Comparison of ENCODE assay signal across 16 mouse cellular contexts in the genomic region with DNA sequence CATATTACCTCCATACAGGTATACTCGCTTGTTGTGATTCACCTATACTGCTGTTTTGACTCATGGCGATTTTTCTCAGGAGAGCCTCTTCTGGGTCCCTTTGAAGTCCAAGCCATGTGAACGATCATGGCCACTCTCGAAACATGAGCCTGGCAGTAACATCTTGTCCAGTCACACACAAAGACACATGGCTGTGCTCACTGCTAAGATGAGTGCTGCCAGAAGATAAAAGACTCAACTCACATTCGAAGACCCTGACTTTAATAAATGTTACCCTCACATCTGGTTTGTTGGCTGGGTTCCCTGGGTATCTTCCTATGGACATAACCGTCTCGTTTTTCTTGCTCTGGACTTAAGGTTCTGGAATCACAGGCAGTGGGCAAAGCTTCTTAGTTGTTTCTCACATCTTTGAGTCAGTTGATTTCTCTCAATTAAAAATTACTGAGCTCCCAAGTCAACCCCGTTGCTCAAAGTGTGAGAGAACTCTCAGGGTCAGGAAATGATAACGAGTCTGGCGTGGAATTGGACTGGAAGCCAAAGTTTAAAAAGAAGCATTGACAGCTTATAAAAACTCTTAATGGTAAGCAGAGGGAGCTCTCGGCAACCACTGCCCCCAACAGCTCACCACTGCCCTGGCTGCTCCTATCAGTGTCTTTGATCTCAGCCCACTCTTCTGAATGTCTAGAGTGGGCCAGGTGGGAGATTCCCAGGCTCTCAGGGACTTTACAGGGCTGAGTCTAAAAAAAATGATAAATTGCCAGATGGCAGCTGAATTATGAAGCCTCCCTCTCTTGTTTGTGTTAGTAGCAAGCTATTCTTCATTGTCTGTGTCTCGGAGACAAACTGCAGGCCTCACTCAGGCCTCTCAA.
DNase-seq lines count a peak whose midpoint lies in the region; ATAC-seq and TF ChIP-seq lines count a peak whose summit lies in the region.
"Had no signal": no experiment of that assay in that cellular context is flagged by ENCODE, and none has a peak within 500 bp of the region (broad histone marks: within the 10 kb centered on the region; RNA-seq: fewer than 3 reads in every experiment).

No protein-coding gene starts in this region.

- H3K36me3 ChIP-seq in hindbrain, embryonic 10.5 days: no peaks in the 10 kb centered on the region
- no peaks in the 10 kb centered on the region for H3K36me3 ChIP-seq in hindbrain, embryonic 16.5 days (ENCODE audit: control insufficient read depth, insufficient read depth, low read length)
- no peaks in the 10 kb centered on the region for H3K36me3 ChIP-seq in limb, embryonic 10.5 days
- H3K36me3 ChIP-seq: limb, embryonic 15.5 days; stomach, embryonic 15.5 days had no signal

- no peaks in the 10 kb centered on the region for H3K9me3 ChIP-seq in hindbrain, embryonic 10.5 days
- H3K9me3 ChIP-seq in hindbrain, embryonic 16.5 days (ENCODE audit: control insufficient read depth, low read length): no peaks in the 10 kb centered on the region
- H3K9me3 ChIP-seq in limb, embryonic 10.5 days (replicated peaks): no peaks in the 10 kb centered on the region
- H3K9me3 ChIP-seq: limb, embryonic 15.5 days; stomach, embryonic 15.5 days had no signal

- no peak for TF ChIP-seq POLR2A in lung, adult 2 months (IDR thresholded peaks at IDR 0.05; ENCODE audit: borderline replicate concordance, extremely low read depth, low read depth, low read length)

- H3K4me2 ChIP-seq in hindbrain, embryonic 16.5 days (ENCODE audit: low read length): no peak overlapping the region
- H3K4me2 ChIP-seq: limb, embryonic 15.5 days; stomach, embryonic 15.5 days had no signal

- H3K27ac ChIP-seq in hindbrain, embryonic 10.5 days: peak overlapping the region; percentile 12; the same call in 1 of the 2 replicates
- no peak overlapping the region for H3K27ac ChIP-seq in hindbrain, embryonic 16.5 days (ENCODE audit: low read depth, low read length)
- H3K27ac ChIP-seq in limb, embryonic 10.5 days: peak overlapping the region; percentile 46
- H3K27ac ChIP-seq: limb, embryonic 15.5 days; stomach, embryonic 15.5 days had no signal

- no peak overlapping the region for H3K4me3 ChIP-seq in hindbrain, embryonic 10.5 days
- H3K4me3 ChIP-seq in hindbrain, embryonic 16.5 days (ENCODE audit: low read length): no peak overlapping the region
- H3K4me3 ChIP-seq in lung, adult 2 months (replicated peaks; ENCODE audit: extremely low read depth, low read depth, low read length): no peak overlapping the region
- H3K4me3 ChIP-seq in limb, embryonic 10.5 days: no peak overlapping the region
- H3K4me3 ChIP-seq: limb, embryonic 15.5 days; stomach, embryonic 15.5 days had no signal

- no peak for TF ChIP-seq CTCF in lung, adult 2 months (IDR thresholded peaks at IDR 0.05; ENCODE audit: insufficient read depth, low read length)

- WGBS in hindbrain, embryonic 10.5 days: 77% methylated on average over 12 of the region's 12 CpGs
- WGBS in hindbrain, embryonic 16.5 days: 72% methylated on average over 12 of the region's 12 CpGs
- 55% methylated on average over 12 of the region's 12 CpGs for WGBS in lung, adult 2 months
- 30% methylated on average over 12 of the region's 12 CpGs for WGBS in limb, embryonic 10.5 days

- ATAC-seq in hindbrain, embryonic 16.5 days: no peak
- ATAC-seq: forebrain, embryonic 14.5 days had no signal

- H3K27me3 ChIP-seq in hindbrain, embryonic 10.5 days (ENCODE audit: insufficient read depth, poor library complexity, severe bottlenecking): no peaks in the 10 kb centered on the region
- H3K27me3 ChIP-seq in hindbrain, embryonic 16.5 days (replicated peaks; ENCODE audit: control insufficient read depth, insufficient read depth, low read length): no peaks in the 10 kb centered on the region
- H3K27me3 ChIP-seq in limb, embryonic 10.5 days (ENCODE audit: low read depth, poor library complexity, severe bottlenecking): no peaks in the 10 kb centered on the region
- H3K27me3 ChIP-seq: limb, embryonic 15.5 days; stomach, embryonic 15.5 days had no signal

- no peak for DNase-seq in hindbrain, embryonic 10.5 days (ENCODE audit: low spot score)
- DNase-seq in lung, postnatal 10 days: peak; percentile 11
- DNase-seq in lung, adult 2 months: no peak
- peak; percentile 44 for DNase-seq in embryo, embryonic 11 days
- peak; percentile 42 for DNase-seq in limb, embryonic 10.5 days (ENCODE audit: low spot score)
- no peak for DNase-seq in spleen, postnatal 4 days (ENCODE audit: low spot score in 2 of 2)
- DNase-seq: adrenal gland, postnatal 36 days; cerebellum, adult 8-10 months; heart, postnatal 4 days; kidney, adult 8-10 months; kidney, postnatal 36 days; spleen, adult 18-20 months had no signal

- no peak overlapping the region for H3K9ac ChIP-seq in hindbrain, embryonic 16.5 days (ENCODE audit: low read depth, low read length)
- H3K9ac ChIP-seq: limb, embryonic 15.5 days; stomach, embryonic 15.5 days had no signal

- H3K4me1 ChIP-seq in hindbrain, embryonic 10.5 days (replicated peaks): peaks cover 11% of the 10 kb centered on the region
- H3K4me1 ChIP-seq in hindbrain, embryonic 16.5 days (ENCODE audit: control insufficient read depth, insufficient read depth, low read depth, low read length): no peaks in the 10 kb centered on the region
- H3K4me1 ChIP-seq in lung, adult 2 months (ENCODE audit: control insufficient read depth, insufficient read depth, low read length): no peaks in the 10 kb centered on the region
- H3K4me1 ChIP-seq in limb, embryonic 10.5 days: peaks cover 42% of the 10 kb centered on the region

Comparison
In these comparisons a context has a peak if more than half of its experiments do, and no peak if none do; other contexts are left out.
1. DNase-seq: peak in lung, postnatal 10 days (single experiment), embryo, embryonic 11 days (single experiment) and limb, embryonic 10.5 days (single experiment); none in hindbrain, embryonic 10.5 days (single experiment), lung, adult 2 months (single experiment) and spleen, postnatal 4 days (0 of 2).